Mouse (Mus musculus): ENCODE results near the gene Spsb4. TPM values are rescaled to one million over a fixed set of nuclear protein-coding genes. Genes with fewer than 3 reads are reported as not detected.

The Spsb4 gene
- polyA plus RNA-seq, 2 experiments from 2014 or later = 0.22 TPM; not detected in 1

GRCm38 (mm10) chr9:97015751-97016150, 2.9 kb downstream of the Spsb4 start:
- ATAC-seq = no peak

GRCm38 (mm10) chr9:97013698-97014097, 4.9 kb downstream of the Spsb4 start:
- no peak for ATAC-seq

GRCm38 (mm10) chr9:97013153-97013552, 5.5 kb downstream of the Spsb4 start:
- no peak for ATAC-seq

- no peak for ATAC-seq
Observed at GRCm38 (mm10) chr9:97011454-97012195, 7.0 kb downstream of the Spsb4 start.

GRCm38 (mm10) chr9:97010447-97010846, 8.2 kb downstream of the Spsb4 start:
- no peak for ATAC-seq

GRCm38 (mm10) chr9:97004726-97005125, 13.9 kb downstream of the Spsb4 start:
- no peak for ATAC-seq

- no peak for ATAC-seq
Observed at GRCm38 (mm10) chr9:97003173-97003572, 15.5 kb downstream of the Spsb4 start.

GRCm38 (mm10) chr9:97002654-97003053, 16.0 kb downstream of the Spsb4 start:
- ATAC-seq = no peak

GRCm38 (mm10) chr9:97002025-97002424, 16.6 kb downstream of the Spsb4 start:
- ATAC-seq = no peak

GRCm38 (mm10) chr9:97001458-97001857, 17.2 kb downstream of the Spsb4 start:
- ATAC-seq = no peak

- ATAC-seq = no peak
Observed at GRCm38 (mm10) chr9:96995717-96996116, 22.9 kb downstream of the Spsb4 start.

- ATAC-seq = no peak
Observed at GRCm38 (mm10) chr9:96994733-96995132, 23.9 kb downstream of the Spsb4 start.

GRCm38 (mm10) chr9:96991118-96991517, 27.5 kb downstream of the Spsb4 start:
- no peak for ATAC-seq

GRCm38 (mm10) chr9:96989389-96989990, 29.2 kb downstream of the Spsb4 start:
- ATAC-seq = no peak

- no peak for ATAC-seq
Observed at GRCm38 (mm10) chr9:96986797-96987473, 31.7 kb downstream of the Spsb4 start.

- ATAC-seq = no peak
Observed at GRCm38 (mm10) chr9:96984034-96984433, 34.6 kb downstream of the Spsb4 start.

- ATAC-seq = no peak
Observed at GRCm38 (mm10) chr9:96982940-96983339, 35.7 kb downstream of the Spsb4 start.

GRCm38 (mm10) chr9:96982351-96982750, 36.3 kb downstream of the Spsb4 start:
- no peak for ATAC-seq

- no peak for ATAC-seq
Observed at GRCm38 (mm10) chr9:96981836-96982235, 36.8 kb downstream of the Spsb4 start.

- no peak for ATAC-seq
Observed at GRCm38 (mm10) chr9:96981121-96981520, 37.5 kb downstream of the Spsb4 start.

- no peak for ATAC-seq
Observed at GRCm38 (mm10) chr9:96980037-96980997, 38.3 kb downstream of the Spsb4 start.

- ATAC-seq = no peak
Observed at GRCm38 (mm10) chr9:96979417-96980030, 39.1 kb downstream of the Spsb4 start.
